Mouse (Mus musculus): Measurements from ENCODE around the gene Aatk. TPM values are rescaled to one million over a fixed set of nuclear protein-coding genes. Genes with fewer than 3 reads are reported as not detected.

Aatk gene
- polyA plus RNA-seq (2012; rRNA removed): 4.4 and 4.7 TPM in 2 replicates

- no peak for DNase-seq
- Histone ChIP-seq H3K4me3 (ENCODE audit: control insufficient read depth, insufficient read depth, low read length) (no peak within 1 kb of the TSS), H3K27ac (ENCODE audit: control insufficient read depth, insufficient read depth, low read length) (no peak within 1 kb of the TSS), H3K36me3 (ENCODE audit: control insufficient read depth, insufficient read depth, low read length) (no peaks in the 10 kb centered on the region), H3K27me3 (ENCODE audit: control insufficient read depth, insufficient read depth, low read length) (peaks cover 18% of the 10 kb centered on the region), H3K4me1 (replicated peaks; ENCODE audit: control insufficient read depth, insufficient read depth, low read length) (peaks cover 9% of the 10 kb centered on the region; the same call in 1 of the 2 replicates)
- WGBS: 12% methylated on average over 63 of the region's 63 CpGs
- TF ChIP-seq POLR2A (IDR thresholded peaks at IDR 0.05; ENCODE audit: control insufficient read depth, extremely low read depth, insufficient read depth, low read length, poor library complexity) (no peak), CTCF (IDR thresholded peaks at IDR 0.05; ENCODE audit: borderline replicate concordance, control insufficient read depth, extremely low read depth, insufficient read depth, low read length, poor library complexity) (no peak)
Measured at GRCm38 (mm10) chr11:120046553-120047191, at the start of gene Aatk. Aatk (minus strand) TSS chr11:120047167.

GRCm38 (mm10) chr11:120092817-120093591 is 46.0 kb upstream of the Aatk start:
- H3K36me3 ChIP-seq (ENCODE audit: control insufficient read depth, insufficient read depth, low read length): peaks cover 13% of the 10 kb centered on the region; the same call in 1 of the 2 replicates
- TF ChIP-seq POLR2A (IDR thresholded peaks at IDR 0.05; ENCODE audit: control insufficient read depth, extremely low read depth, insufficient read depth, low read length, poor library complexity) (no peak), CTCF (IDR thresholded peaks at IDR 0.05; ENCODE audit: borderline replicate concordance, control insufficient read depth, extremely low read depth, insufficient read depth, low read length, poor library complexity) (no peak)
- no peaks in the 10 kb centered on the region for H3K27me3 ChIP-seq (ENCODE audit: control insufficient read depth, insufficient read depth, low read length)
- DNase-seq: peak; percentile 44
- peaks cover 20% of the 10 kb centered on the region for H3K4me1 ChIP-seq (replicated peaks; ENCODE audit: control insufficient read depth, insufficient read depth, low read length)
- H3K27ac ChIP-seq (ENCODE audit: control insufficient read depth, insufficient read depth, low read length): no peak overlapping the region
- WGBS: 66% methylated on average over 23 of the region's 23 CpGs
- H3K4me3 ChIP-seq (ENCODE audit: control insufficient read depth, insufficient read depth, low read length): no peak overlapping the region

- Histone ChIP-seq H3K4me3 (ENCODE audit: control insufficient read depth, insufficient read depth, low read length) (no peak overlapping the region), H3K4me1 (replicated peaks; ENCODE audit: control insufficient read depth, insufficient read depth, low read length) (peaks cover 24% of the 10 kb centered on the region), H3K36me3 (ENCODE audit: control insufficient read depth, insufficient read depth, low read length) (peaks cover 13% of the 10 kb centered on the region; the same call in 1 of the 2 replicates), H3K27ac (ENCODE audit: control insufficient read depth, insufficient read depth, low read length) (no peak overlapping the region), H3K27me3 (ENCODE audit: control insufficient read depth, insufficient read depth, low read length) (no peaks in the 10 kb centered on the region)
- no peak for TF ChIP-seq CTCF (IDR thresholded peaks at IDR 0.05; ENCODE audit: borderline replicate concordance, control insufficient read depth, extremely low read depth, insufficient read depth, low read length, poor library complexity)
- no peak for TF ChIP-seq POLR2A (IDR thresholded peaks at IDR 0.05; ENCODE audit: control insufficient read depth, extremely low read depth, insufficient read depth, low read length, poor library complexity)
- WGBS: 96% methylated on average over 4 of the region's 4 CpGs
- DNase-seq: no peak
Measured at GRCm38 (mm10) chr11:120090661-120091060, 43.7 kb upstream of the Aatk start.

GRCm38 (mm10) chr11:120086702-120087152 is 39.8 kb upstream of the Aatk start, which contains the start of gene Cep131:
Cep131 (minus strand) TSS chr11:120086827.
- peak; percentile 99 for DNase-seq
- H3K27me3 ChIP-seq (ENCODE audit: control insufficient read depth, insufficient read depth, low read length): no peaks in the 10 kb centered on the region
- peaks cover 10% of the 10 kb centered on the region for H3K4me1 ChIP-seq (replicated peaks; ENCODE audit: control insufficient read depth, insufficient read depth, low read length)
- WGBS: under 1% methylated on average over 42 of the region's 42 CpGs
- H3K4me3 ChIP-seq (ENCODE audit: control insufficient read depth, insufficient read depth, low read length): peak within 1 kb of the TSS; percentile 84
- no peak within 1 kb of the TSS for H3K27ac ChIP-seq (ENCODE audit: control insufficient read depth, insufficient read depth, low read length)
- H3K36me3 ChIP-seq (ENCODE audit: control insufficient read depth, insufficient read depth, low read length): peaks cover 3% of the 10 kb centered on the region; the same call in 1 of the 2 replicates
- TF ChIP-seq POLR2A (IDR thresholded peaks at IDR 0.05; ENCODE audit: control insufficient read depth, extremely low read depth, insufficient read depth, low read length, poor library complexity) (0 out of 2 replicates have a peak, but pooled peaks have one; percentile 44), CTCF (IDR thresholded peaks at IDR 0.05; ENCODE audit: borderline replicate concordance, control insufficient read depth, extremely low read depth, insufficient read depth, low read length, poor library complexity) (peak; percentile 19; the same call in 1 of the 2 replicates)

GRCm38 (mm10) chr11:120085891-120086627 is 39.1 kb upstream of the Aatk start:
- TF ChIP-seq CTCF (IDR thresholded peaks at IDR 0.05; ENCODE audit: borderline replicate concordance, control insufficient read depth, extremely low read depth, insufficient read depth, low read length, poor library complexity) (no peak), POLR2A (IDR thresholded peaks at IDR 0.05; ENCODE audit: control insufficient read depth, extremely low read depth, insufficient read depth, low read length, poor library complexity) (no peak)
- Histone ChIP-seq H3K4me3 (ENCODE audit: control insufficient read depth, insufficient read depth, low read length) (peak overlapping the region; percentile 84), H3K27ac (ENCODE audit: control insufficient read depth, insufficient read depth, low read length) (no peak overlapping the region), H3K27me3 (ENCODE audit: control insufficient read depth, insufficient read depth, low read length) (no peaks in the 10 kb centered on the region), H3K36me3 (ENCODE audit: control insufficient read depth, insufficient read depth, low read length) (no peaks in the 10 kb centered on the region), H3K4me1 (replicated peaks; ENCODE audit: control insufficient read depth, insufficient read depth, low read length) (peaks cover 10% of the 10 kb centered on the region)
- no peak for DNase-seq
- 1% methylated on average over 25 of the region's 25 CpGs for WGBS

GRCm38 (mm10) chr11:120080282-120080681 is 33.3 kb upstream of the Aatk start:
- no peaks in the 10 kb centered on the region for H3K27me3 ChIP-seq (ENCODE audit: control insufficient read depth, insufficient read depth, low read length)
- WGBS: 98% methylated on average over 6 of the region's 6 CpGs
- no peak overlapping the region for H3K4me3 ChIP-seq (ENCODE audit: control insufficient read depth, insufficient read depth, low read length)
- TF ChIP-seq CTCF (IDR thresholded peaks at IDR 0.05; ENCODE audit: borderline replicate concordance, control insufficient read depth, extremely low read depth, insufficient read depth, low read length, poor library complexity) (no peak), POLR2A (IDR thresholded peaks at IDR 0.05; ENCODE audit: control insufficient read depth, extremely low read depth, insufficient read depth, low read length, poor library complexity) (no peak)
- no peaks in the 10 kb centered on the region for H3K36me3 ChIP-seq (ENCODE audit: control insufficient read depth, insufficient read depth, low read length)
- no peak overlapping the region for H3K27ac ChIP-seq (ENCODE audit: control insufficient read depth, insufficient read depth, low read length)
- no peak for DNase-seq
- H3K4me1 ChIP-seq (replicated peaks; ENCODE audit: control insufficient read depth, insufficient read depth, low read length): no peaks in the 10 kb centered on the region

Data from thymus, adult 2 months (tissue).